Mouse (Mus musculus) lung, postnatal 0 days (tissue): ENCODE measurements around the gene Sh3pxd2a. TPM values are rescaled to one million over a fixed set of nuclear protein-coding genes. Genes with fewer than 3 reads are reported as not detected.
A peak's percentile ranks its signal among the peaks of the same experiment; 100 is the strongest.

ENCODE experiments used
- ATAC-seq: fragments of 200-750 bp; cut with Nextera tagmentation; 2 replicates; pipeline ENCODE4 v1.8.0; 2017; ENCODE audit warnings: moderate library complexity
- DNase-seq: peaks from one replicate; pipeline ENCODE4 v3.0.0-alpha.2; 2016; ENCODE audit warnings: low spot score
- H3K27ac ChIP-seq: fragments of 300-500 bp; sonication (generic); 2 replicates; pipeline ENCODE4 v1.5.1; 2014; ENCODE audit warnings: antibody characterized with exemption, mild to moderate bottlenecking, low read length, mixed read lengths
- H3K27me3 ChIP-seq: fragments of 300-500 bp; sonication (generic); replicated peaks from 2 replicates; pipeline ENCODE4 v1.6.1; 2014; ENCODE audit warnings: low read length, mixed read lengths; ENCODE audit not compliant: insufficient read depth
- H3K36me3 ChIP-seq: fragments of 300-500 bp; sonication (generic); 2 replicates; pipeline ENCODE4 v1.6.1; 2014; ENCODE audit warnings: low read length, mixed read lengths; ENCODE audit not compliant: insufficient read depth
- H3K4me1 ChIP-seq: fragments of 300-500 bp; sonication (generic); 2 replicates; pipeline ENCODE4 v1.6.1; 2014; ENCODE audit warnings: antibody characterized with exemption, low read depth, low read length, mixed read lengths; ENCODE audit not compliant: insufficient read depth
- H3K4me2 ChIP-seq: fragments of 300-500 bp; sonication (generic); replicated peaks from 2 replicates; pipeline ENCODE4 v1.6.1; 2014; ENCODE audit warnings: low read depth, mild to moderate bottlenecking, low read length, moderate library complexity, mixed read lengths
- H3K4me3 ChIP-seq: fragments of 300-500 bp; sonication (generic); 2 replicates; pipeline ENCODE4 v1.5.1; 2014; ENCODE audit warnings: low read depth, low read length
- H3K9ac ChIP-seq: fragments of 300-500 bp; sonication (generic); replicated peaks from 2 replicates; pipeline ENCODE4 v1.6.1; 2014; ENCODE audit warnings: low read depth, mild to moderate bottlenecking
- H3K9me3 ChIP-seq: fragments of 300-500 bp; sonication (generic); 2 replicates; pipeline ENCODE4 v1.6.1; 2016; ENCODE audit warnings: low read length, mixed read lengths
- CTCF ChIP-seq: IDR thresholded peaks from 2 replicates; pipeline ENCODE4 v1.5.1; 2016; ENCODE audit warnings: antibody characterized with exemption, mild to moderate bottlenecking
- EP300 ChIP-seq: IDR thresholded peaks from 2 replicates; pipeline ENCODE4 v1.6.1; 2016; ENCODE audit warnings: antibody characterized with exemption, mild to moderate bottlenecking, control low read depth
- WGBS: fragments of 180-500 bp; shearing (Covaris S2); extraction: QIAGEN DNeasy Blood & Tissue Kit; methylation state at CpG from one replicate; pipeline ENCODE4 v1.1.7; 2014; 5-methylcytosine and 5-hydroxymethylcytosine counted together
- polyA plus RNA-seq: library from polyadenylated mRNA; unstranded; fragments of >200 nt; fragmentation: Nextera tagmentation; extraction: Ambion mirVana; gene quantifications from 2 replicates; pipeline ENCODE4 v1.2.1, GENCODE M21; 2015

Gene Sh3pxd2a
- polyA plus RNA-seq, 1 experiment from 2014 or later: 5.6 TPM

GRCm38 (mm10) chr19:47232077-47232865 lies 231.9 kb downstream of the Sh3pxd2a start:
- 87% methylated on average over 5 of the region's 5 CpGs for WGBS
- Histone ChIP-seq H3K4me3 (no peak overlapping the region), H3K36me3 (no peaks in the 10 kb centered on the region), H3K27me3 (no peaks in the 10 kb centered on the region), H3K4me2 (no peak overlapping the region), H3K9ac (no peak overlapping the region), H3K27ac (no peak overlapping the region), H3K9me3 (no peaks in the 10 kb centered on the region), H3K4me1 (0 out of 2 replicates have a peak, but pooled peaks cover 5% of the 10 kb centered on the region)
- TF ChIP-seq EP300: no peak
- no peak for TF ChIP-seq CTCF
- ATAC-seq: no peak
- no peak for DNase-seq

- Histone ChIP-seq H3K27ac (no peak overlapping the region), H3K4me2 (no peak overlapping the region), H3K4me3 (no peak overlapping the region), H3K27me3 (no peaks in the 10 kb centered on the region), H3K9me3 (no peaks in the 10 kb centered on the region), H3K36me3 (no peaks in the 10 kb centered on the region), H3K9ac (no peak overlapping the region), H3K4me1 (0 out of 2 replicates have a peak, but pooled peaks cover 5% of the 10 kb centered on the region)
- WGBS: 91% methylated on average over 6 of the region's 6 CpGs
- TF ChIP-seq EP300 (no peak), CTCF (no peak)
- no peak for DNase-seq
- no peak for ATAC-seq
Measured at GRCm38 (mm10) chr19:47231389-47231788, 232.8 kb downstream of the Sh3pxd2a start.

GRCm38 (mm10) chr19:47230682-47231081 lies 233.5 kb downstream of the Sh3pxd2a start:
- H3K36me3 ChIP-seq: no peaks in the 10 kb centered on the region
- TF ChIP-seq CTCF (no peak), EP300 (no peak)
- H3K4me3 ChIP-seq: no peak overlapping the region
- H3K9me3 ChIP-seq: no peaks in the 10 kb centered on the region
- 75% methylated on average over 8 of the region's 8 CpGs for WGBS
- no peak overlapping the region for H3K9ac ChIP-seq
- ATAC-seq (no peak), DNase-seq (no peak)
- no peak overlapping the region for H3K27ac ChIP-seq
- H3K4me1 ChIP-seq: 0 out of 2 replicates have a peak, but pooled peaks cover 5% of the 10 kb centered on the region
- no peaks in the 10 kb centered on the region for H3K27me3 ChIP-seq
- no peak overlapping the region for H3K4me2 ChIP-seq

- TF ChIP-seq CTCF (no peak), EP300 (no peak)
- Histone ChIP-seq H3K4me2 (no peak overlapping the region), H3K9ac (no peak overlapping the region), H3K4me1 (0 out of 2 replicates have a peak, but pooled peaks cover 5% of the 10 kb centered on the region), H3K27ac (no peak overlapping the region), H3K9me3 (no peaks in the 10 kb centered on the region), H3K4me3 (no peak overlapping the region), H3K36me3 (no peaks in the 10 kb centered on the region), H3K27me3 (no peaks in the 10 kb centered on the region)
- WGBS: 83% methylated on average over 7 of the region's 7 CpGs
- DNase-seq (no peak), ATAC-seq (no peak)
Measured at GRCm38 (mm10) chr19:47230082-47230481, 234.1 kb downstream of the Sh3pxd2a start.

- Histone ChIP-seq H3K4me2 (no peak overlapping the region), H3K27ac (no peak overlapping the region), H3K36me3 (no peaks in the 10 kb centered on the region), H3K27me3 (no peaks in the 10 kb centered on the region), H3K9me3 (no peaks in the 10 kb centered on the region), H3K4me3 (no peak overlapping the region), H3K9ac (no peak overlapping the region), H3K4me1 (0 out of 2 replicates have a peak, but pooled peaks cover 5% of the 10 kb centered on the region)
- WGBS: 55% methylated on average over 5 of the region's 5 CpGs
- DNase-seq (no peak), ATAC-seq (no peak)
- TF ChIP-seq CTCF (no peak), EP300 (no peak)
Measured at GRCm38 (mm10) chr19:47229461-47229860, 234.7 kb downstream of the Sh3pxd2a start.

GRCm38 (mm10) chr19:47228725-47229252 lies 235.4 kb downstream of the Sh3pxd2a start:
- Histone ChIP-seq H3K4me3 (peak overlapping the region; percentile 24), H3K27ac (no peak overlapping the region), H3K9ac (0 out of 2 replicates have a peak overlapping the region, but pooled peaks have one; percentile 19), H3K27me3 (no peaks in the 10 kb centered on the region), H3K4me1 (0 out of 2 replicates have a peak, but pooled peaks cover 5% of the 10 kb centered on the region), H3K9me3 (no peaks in the 10 kb centered on the region), H3K4me2 (peak overlapping the region; percentile 56), H3K36me3 (no peaks in the 10 kb centered on the region)
- peak; percentile 90 for ATAC-seq
- TF ChIP-seq CTCF (no peak), EP300 (no peak)
- 7% methylated on average over 17 of the region's 17 CpGs for WGBS
- peak; percentile 83 for DNase-seq
